Mouse (Mus musculus) heart, adult 2 months (tissue): Measurements from ENCODE around the gene Mex3d.

Source experiments
- CTCF ChIP-seq: fragments of 200-600 bp; IDR thresholded peaks from 2 replicates; pipeline ENCODE4 v1.8.1; 2022; ENCODE audit warnings: antibody characterized with exemption, mild to moderate bottlenecking, moderate library complexity
- POLR2A ChIP-seq: fragments of 200-500 bp; IDR thresholded peaks from 2 replicates; pipeline ENCODE4 v1.6.1; 2011; ENCODE audit warnings: mild to moderate bottlenecking, low read depth, low read length, control low read depth; ENCODE audit not compliant: insufficient read depth

- no peak for TF ChIP-seq CTCF
- TF ChIP-seq POLR2A, result no peak
These were observed 19.5 kb downstream of the Mex3d start for GRCm38 (mm10) chr10:80367954-80368353.
